Mouse (Mus musculus) left cerebral cortex, adult 11 months (tissue): Measurements from ENCODE around the gene Tsg101.
A peak's percentile ranks its signal among the peaks of the same experiment; 100 is the strongest.

ENCODE experiments used
- DNase-seq: peaks from one replicate; pipeline ENCODE4 v3.0.0; 2022; ENCODE audit warnings: low spot score

Gene Tsg101

GRCm38 (mm10) chr7:46876841-46877240 lies 42.9 kb downstream of the Tsg101 start:
- DNase-seq: peak; percentile 16

DNA sequence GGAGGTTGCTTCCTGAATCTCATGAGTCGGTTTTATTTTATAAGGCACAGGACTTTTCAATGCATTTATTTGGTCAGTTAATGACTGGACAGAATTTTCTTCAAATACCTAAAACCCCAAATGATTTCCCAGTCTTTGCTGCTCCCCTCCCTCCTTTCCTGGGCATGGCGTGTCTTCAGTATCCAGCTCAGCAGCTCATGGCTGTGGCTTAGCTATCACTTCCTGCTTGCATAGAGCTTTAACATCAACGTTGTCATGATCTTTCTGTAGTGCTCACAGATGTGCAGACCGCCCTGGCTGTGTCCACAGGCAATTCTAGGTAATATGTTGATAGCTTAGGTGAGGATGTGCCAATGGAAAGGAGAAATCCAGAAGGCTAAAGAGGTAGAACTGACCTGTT lies 47.8 kb downstream of the Tsg101 start:
- no peak for DNase-seq

DNA sequence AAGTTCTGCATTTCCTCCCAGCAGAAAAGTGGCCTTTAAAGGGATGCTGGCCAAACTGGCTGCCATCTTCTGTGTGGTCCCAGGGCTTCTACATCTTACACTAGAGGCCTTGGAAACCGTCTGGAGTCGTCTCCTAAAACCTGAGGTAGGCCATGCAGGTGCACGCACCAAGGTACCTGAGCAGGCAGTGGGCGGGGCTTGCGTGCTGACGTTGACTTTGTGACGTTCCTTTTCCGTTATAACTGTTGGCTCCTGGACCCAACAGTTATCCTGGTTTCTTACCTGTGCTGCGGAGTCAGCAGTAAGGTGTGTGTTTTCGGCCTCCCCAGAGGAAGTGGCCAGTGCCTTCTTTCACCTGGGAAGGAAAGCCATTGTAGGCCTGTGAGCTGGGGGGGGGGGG lies 58.8 kb downstream of the Tsg101 start, which contains the start of gene Ldhc:
Ldhc (plus strand) TSS at position 208 of the 400 bp plus-strand sequence.
- no peak for DNase-seq

GRCm38 (mm10) chr7:46859031-46859430 lies 60.7 kb downstream of the Tsg101 start:
- no peak for DNase-seq

DNA sequence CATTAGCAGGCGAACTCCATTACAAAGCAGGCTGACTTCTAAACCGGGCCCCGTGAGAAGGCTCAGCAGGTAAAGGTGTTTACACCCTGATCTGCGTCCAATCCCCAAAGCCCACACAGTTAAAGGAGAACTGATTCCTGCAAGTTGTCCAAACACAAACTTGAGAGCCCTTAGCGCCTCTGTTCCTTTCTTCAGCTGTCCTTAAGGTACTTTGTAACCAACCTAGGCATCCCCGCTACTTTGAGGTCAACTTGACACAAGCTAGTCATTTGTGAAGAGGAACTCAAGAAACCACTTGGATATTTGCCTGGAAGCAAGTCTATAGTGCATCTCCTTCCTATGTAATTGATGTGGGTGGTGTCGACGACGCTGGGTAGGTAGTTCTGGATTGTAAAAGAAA lies 62.3 kb downstream of the Tsg101 start:
- no peak for DNase-seq

GRCm38 (mm10) chr7:46855866-46856560 lies 63.8 kb downstream of the Tsg101 start:
- no peak for DNase-seq

DNA sequence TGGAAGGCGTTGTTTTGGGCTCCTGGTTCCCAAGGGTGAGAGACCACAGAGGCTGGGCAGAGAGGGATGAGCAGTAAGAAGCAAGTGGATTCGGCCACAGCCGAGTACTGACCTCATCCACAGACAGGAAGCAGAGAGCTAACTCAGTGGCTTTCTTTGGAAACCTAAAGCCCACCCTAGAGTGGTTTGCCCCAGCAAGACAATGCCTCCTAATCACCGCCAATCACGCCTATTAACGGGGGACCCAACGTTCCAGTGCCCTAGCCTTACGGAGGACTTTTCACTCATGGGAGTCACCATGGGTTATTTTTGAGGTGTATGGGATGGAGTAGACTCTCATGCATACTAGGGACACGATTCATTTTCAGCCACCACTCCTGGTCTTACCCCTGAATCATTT lies 66.4 kb downstream of the Tsg101 start:
- DNase-seq: no peak

DNA sequence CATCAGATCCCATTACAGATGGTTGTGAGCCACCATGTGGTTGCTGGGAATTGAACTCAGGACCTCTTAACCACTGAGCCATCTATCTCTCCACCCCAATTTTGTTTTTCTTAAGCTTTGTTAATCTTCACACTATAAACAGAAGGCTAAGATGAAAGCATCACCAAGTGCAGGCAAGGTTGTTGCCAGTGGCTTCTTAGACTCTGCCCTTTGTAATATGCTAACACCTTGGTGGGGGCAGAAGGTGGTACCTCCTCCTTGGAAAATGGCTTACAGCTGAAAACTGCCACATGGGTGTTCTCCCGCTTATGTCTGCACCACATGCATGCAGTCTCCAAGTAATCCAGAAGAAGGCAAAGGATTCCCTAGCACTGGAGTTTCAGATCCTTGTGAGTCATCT lies 67.1 kb downstream of the Tsg101 start:
- DNase-seq: no peak

DNA sequence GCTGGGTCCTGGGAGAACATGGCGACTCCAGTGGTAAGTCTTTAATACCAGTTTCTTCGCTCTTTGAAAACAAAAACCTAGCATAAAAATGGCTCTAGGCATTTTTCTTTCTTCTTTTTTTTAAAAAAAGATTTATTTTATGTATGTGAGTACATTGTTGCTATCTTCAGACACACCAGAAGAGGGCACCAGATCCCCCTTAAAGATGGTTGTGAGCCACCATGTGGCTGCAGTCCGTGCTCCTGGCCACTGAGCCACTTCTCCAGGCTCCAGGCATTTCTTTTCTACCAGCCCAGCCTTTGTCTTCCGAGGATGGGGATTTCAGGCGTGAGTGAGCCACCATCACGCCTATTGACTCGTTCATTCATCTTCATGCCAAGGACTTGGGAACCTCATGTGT lies 68.7 kb downstream of the Tsg101 start:
- DNase-seq: no peak

DNA sequence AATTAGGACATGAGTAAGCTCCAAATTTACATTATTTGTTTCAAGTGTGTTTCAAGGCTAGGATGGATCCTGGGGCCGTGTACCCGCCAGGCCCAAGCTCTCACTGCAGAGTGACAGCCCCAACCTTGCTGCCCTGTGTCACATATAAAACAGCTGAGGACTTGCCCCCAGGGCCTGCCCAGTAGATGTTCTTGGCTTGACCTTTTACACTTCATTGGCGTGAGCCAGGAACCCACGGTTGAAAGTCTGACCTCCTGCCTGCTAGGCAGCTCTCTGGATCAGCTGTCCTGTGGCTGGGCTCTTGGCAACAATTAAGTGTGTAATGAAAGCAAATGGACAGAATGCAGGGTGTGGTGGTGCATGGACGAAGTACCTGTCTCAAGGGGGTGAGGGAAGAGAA lies 70.5 kb downstream of the Tsg101 start:
- DNase-seq: no peak

- DNase-seq: no peak
Observed at GRCm38 (mm10) chr7:46846486-46847244, 73.1 kb downstream of the Tsg101 start.

- DNase-seq: no peak
Observed at GRCm38 (mm10) chr7:46845978-46846485, 73.7 kb downstream of the Tsg101 start.

DNA sequence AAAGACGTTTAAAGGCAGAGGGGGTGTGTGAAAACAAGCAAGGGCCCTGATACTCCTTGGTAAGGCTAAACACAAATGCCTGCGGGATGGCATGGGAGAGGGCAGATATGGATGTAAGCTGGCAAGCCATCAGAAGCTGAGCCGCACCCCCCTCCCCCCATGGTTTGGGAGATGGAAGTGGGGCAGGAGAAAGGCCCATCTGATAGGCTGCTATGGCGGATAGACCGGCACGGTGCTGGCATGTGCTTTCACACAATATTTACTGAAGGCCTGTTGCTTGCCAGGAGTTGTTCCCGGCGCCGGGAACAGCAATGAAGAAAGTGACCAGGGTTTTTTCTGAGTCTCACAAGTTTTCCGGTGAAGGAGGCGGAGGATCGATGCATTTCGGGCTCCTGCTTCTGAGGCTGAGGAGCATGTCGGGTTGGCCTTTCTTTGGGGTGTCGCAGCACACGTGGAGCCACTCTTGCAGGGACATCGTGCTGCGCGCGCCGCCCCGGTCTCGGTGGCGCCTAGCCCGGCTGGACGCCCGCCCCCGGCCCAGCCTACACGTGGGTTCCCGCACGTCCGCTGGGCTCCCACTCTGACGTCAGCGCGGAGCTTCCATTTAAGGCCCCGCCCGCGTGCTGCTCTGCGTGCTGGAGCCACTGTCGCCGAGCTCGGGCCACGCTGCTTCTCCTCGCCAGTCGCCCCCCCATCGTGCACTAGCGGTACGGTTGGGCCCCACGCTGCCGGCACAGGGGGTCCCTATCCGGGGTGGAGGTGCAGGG lies 74.4 kb downstream of the Tsg101 start:
- peak; percentile 79 for DNase-seq

- DNase-seq: no peak
Observed at GRCm38 (mm10) chr7:46843576-46843975, 76.2 kb downstream of the Tsg101 start.

GRCm38 (mm10) chr7:46842278-46842677 lies 77.5 kb downstream of the Tsg101 start:
- DNase-seq: no peak

- DNase-seq: no peak
Observed at GRCm38 (mm10) chr7:46840787-46841525, 78.8 kb downstream of the Tsg101 start, which contains the start of gene Ldha. Ldha (plus strand) TSS chr7:46841475.

DNA sequence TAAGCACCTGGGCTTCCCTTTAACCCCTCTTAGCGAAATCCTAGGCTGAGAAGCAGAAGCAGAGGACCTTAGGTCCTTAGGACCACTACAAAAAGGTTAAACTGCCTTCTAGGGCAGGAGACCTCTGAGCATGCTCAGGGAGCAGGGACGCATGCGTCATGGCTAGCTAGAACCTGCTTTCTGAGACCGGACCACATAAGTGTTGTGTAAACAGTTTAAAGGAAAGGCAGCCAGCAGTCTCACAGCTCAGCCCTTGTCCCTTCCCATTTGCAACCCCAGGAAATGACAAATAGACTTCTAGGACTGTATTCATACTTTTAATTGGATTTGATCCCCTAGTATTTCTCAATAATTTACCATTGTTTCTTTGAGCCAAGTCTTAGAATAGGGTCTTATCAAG lies 79.4 kb downstream of the Tsg101 start:
- DNase-seq: no peak

DNA sequence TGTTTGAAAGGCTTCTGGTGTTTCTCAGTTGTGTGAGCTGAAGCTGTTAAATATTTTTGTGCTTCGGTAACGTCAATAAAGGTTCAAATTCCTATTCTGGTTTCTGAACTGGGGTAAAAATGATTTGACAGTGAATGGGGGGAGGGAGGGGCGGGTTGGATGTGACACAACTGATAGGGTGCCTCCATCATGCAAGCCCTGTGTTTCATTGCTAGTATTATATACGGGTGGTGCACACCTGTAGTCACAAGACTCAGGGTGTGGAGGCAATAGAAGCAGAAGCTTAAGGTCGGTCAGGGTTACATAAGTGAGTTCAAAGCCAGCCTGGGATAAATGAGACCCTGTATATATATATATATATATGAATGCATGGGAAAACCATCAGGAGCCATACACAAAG lies 79.9 kb downstream of the Tsg101 start:
- no peak for DNase-seq

GRCm38 (mm10) chr7:46839446-46839845 lies 80.3 kb downstream of the Tsg101 start:
- DNase-seq: no peak
